Mouse (Mus musculus) stomach, embryonic 16.5 days (tissue): Measurements from ENCODE around the gene Cfap299. TPM values are rescaled to one million over a fixed set of nuclear protein-coding genes. Genes with fewer than 3 reads are reported as not detected.

Experiments
- ATAC-seq: fragments of 200-750 bp; cut with Nextera tagmentation; 2 replicates; pipeline ENCODE4 v1.8.0; 2017; ENCODE audit warnings: moderate number of reproducible peaks, moderate TSS enrichment; ENCODE audit not compliant: insufficient read depth, low FRiP score
- H3K27ac ChIP-seq: fragments of 300-500 bp; sonication (generic); 2 replicates; pipeline ENCODE4 v1.5.1; 2014; ENCODE audit warnings: low read length
- H3K27me3 ChIP-seq: fragments of 300-500 bp; sonication (generic); 2 replicates; pipeline ENCODE4 v1.6.1; 2014; ENCODE audit warnings: low read length, control low read depth, mixed read lengths; ENCODE audit not compliant: control insufficient read depth, insufficient read depth
- H3K36me3 ChIP-seq: fragments of 300-500 bp; sonication (generic); 2 replicates; pipeline ENCODE4 v1.6.1; 2014; ENCODE audit warnings: low read length; ENCODE audit not compliant: control insufficient read depth, insufficient read depth
- H3K4me1 ChIP-seq: fragments of 300-500 bp; sonication (generic); 2 replicates; pipeline ENCODE4 v1.6.1; 2014; ENCODE audit warnings: low read length, control low read depth, mixed read lengths; ENCODE audit not compliant: control insufficient read depth, insufficient read depth
- H3K4me2 ChIP-seq: fragments of 300-500 bp; sonication (generic); 2 replicates; pipeline ENCODE4 v1.6.1; 2014; ENCODE audit warnings: low read depth, low read length, mixed read lengths
- H3K4me3 ChIP-seq: fragments of 300-500 bp; sonication (generic); replicated peaks from 2 replicates; pipeline ENCODE4 v1.5.1; 2014; ENCODE audit warnings: mild to moderate bottlenecking, low read length
- H3K9ac ChIP-seq: fragments of 300-500 bp; sonication (generic); 2 replicates; pipeline ENCODE4 v1.6.1; 2014; ENCODE audit warnings: low read length
- H3K9me3 ChIP-seq: fragments of 300-500 bp; sonication (generic); replicated peaks from 2 replicates; pipeline ENCODE4 v1.6.1; 2016; ENCODE audit warnings: low read length, control low read depth; ENCODE audit not compliant: control insufficient read depth
- WGBS: fragments of 180-500 bp; shearing (Covaris S2); extraction: QIAGEN DNeasy Blood & Tissue Kit; methylation state at CpG from one replicate; pipeline ENCODE4 v1.1.7; 2014; 5-methylcytosine and 5-hydroxymethylcytosine counted together
- polyA plus RNA-seq: library from polyadenylated mRNA; unstranded; fragments of >200 nt; fragmentation: Nextera tagmentation; extraction: Ambion mirVana; gene quantifications from 2 replicates; pipeline ENCODE4 v1.2.1, GENCODE M21; 2015

Cfap299 gene
- polyA plus RNA-seq, 1 experiment from 2014 or later = 0.32 TPM

DNA sequence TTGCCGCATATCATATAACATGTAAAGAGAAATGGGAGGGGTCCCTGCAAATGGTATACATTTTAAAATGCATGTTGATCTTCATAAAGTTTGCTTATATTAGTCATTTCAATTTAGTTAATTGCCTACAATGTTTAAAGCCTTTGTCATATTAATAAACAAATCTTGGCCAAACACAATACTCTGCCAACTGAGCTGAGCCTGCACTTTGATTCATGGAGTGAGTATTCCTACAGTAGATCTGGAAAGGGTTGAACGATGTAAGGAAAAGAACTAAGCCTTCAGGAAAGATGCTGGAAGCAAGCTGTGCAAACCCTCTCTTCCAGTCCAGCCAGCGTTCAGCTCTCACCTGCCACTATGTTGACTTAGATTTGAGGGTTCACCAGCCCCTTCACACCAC, 252.9 kb downstream of the Cfap299 start:
- no peak overlapping the region for H3K4me2 ChIP-seq
- H3K9me3 ChIP-seq = no peaks in the 10 kb centered on the region
- WGBS = 46% methylated on average over 3 of the region's 3 CpGs
- H3K36me3 ChIP-seq = no peaks in the 10 kb centered on the region
- no peak overlapping the region for H3K27ac ChIP-seq
- no peak for ATAC-seq
- no peak overlapping the region for H3K9ac ChIP-seq
- 0 out of 2 replicates have a peak, but pooled peaks cover 2% of the 10 kb centered on the region for H3K4me1 ChIP-seq
- no peak overlapping the region for H3K4me3 ChIP-seq
- no peaks in the 10 kb centered on the region for H3K27me3 ChIP-seq

DNA sequence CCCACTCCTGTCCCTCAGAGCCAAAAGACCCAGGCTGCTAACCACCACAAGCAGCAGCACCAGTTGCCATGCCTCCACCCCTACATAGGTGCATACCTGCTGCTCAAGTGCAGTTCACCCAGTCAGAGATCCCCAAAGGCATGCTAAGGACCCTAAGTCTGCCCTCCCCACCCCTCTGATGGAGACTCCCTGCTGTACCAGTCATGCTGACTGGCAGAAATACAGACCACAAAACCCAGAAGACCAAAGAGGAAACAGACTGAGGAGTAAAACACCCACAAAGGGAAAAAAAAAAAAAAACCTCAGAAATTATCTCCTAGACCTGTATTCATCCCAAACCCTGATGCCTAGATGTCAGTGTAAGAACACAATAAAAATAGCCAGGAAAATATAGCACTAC, 256.8 kb downstream of the Cfap299 start:
- no peak for ATAC-seq
- no peaks in the 10 kb centered on the region for H3K36me3 ChIP-seq
- H3K9me3 ChIP-seq = no peaks in the 10 kb centered on the region
- no peak overlapping the region for H3K4me2 ChIP-seq
- no peak overlapping the region for H3K9ac ChIP-seq
- H3K27ac ChIP-seq = no peak overlapping the region
- H3K4me3 ChIP-seq = no peak overlapping the region
- H3K27me3 ChIP-seq = no peaks in the 10 kb centered on the region
- 0 out of 2 replicates have a peak, but pooled peaks cover 2% of the 10 kb centered on the region for H3K4me1 ChIP-seq

DNA sequence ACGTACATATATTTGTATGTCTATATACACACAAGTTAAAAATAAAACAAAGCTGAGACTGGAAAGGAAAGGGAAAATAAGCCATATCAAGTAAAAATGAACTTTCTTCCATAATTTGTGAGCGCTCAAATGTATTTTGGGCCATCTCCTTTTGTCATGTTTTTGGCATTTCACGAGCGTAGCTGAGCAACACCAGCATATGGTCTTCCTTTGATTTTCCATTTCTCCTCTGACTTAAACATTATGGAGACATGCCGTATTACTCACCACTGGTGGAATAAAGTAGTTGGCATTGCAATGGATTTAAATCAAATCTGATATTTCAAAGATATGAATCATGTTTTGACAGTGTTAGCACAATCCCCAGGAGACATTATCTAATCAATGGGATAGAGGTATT, 284.4 kb downstream of the Cfap299 start:
- WGBS = 86% methylated on average over 5 of the region's 5 CpGs
- no peak for ATAC-seq
- Histone ChIP-seq H3K4me1 (no peaks in the 10 kb centered on the region), H3K36me3 (no peaks in the 10 kb centered on the region), H3K4me2 (no peak overlapping the region), H3K9ac (no peak overlapping the region), H3K27me3 (no peaks in the 10 kb centered on the region), H3K9me3 (no peaks in the 10 kb centered on the region), H3K4me3 (no peak overlapping the region), H3K27ac (no peak overlapping the region)

DNA sequence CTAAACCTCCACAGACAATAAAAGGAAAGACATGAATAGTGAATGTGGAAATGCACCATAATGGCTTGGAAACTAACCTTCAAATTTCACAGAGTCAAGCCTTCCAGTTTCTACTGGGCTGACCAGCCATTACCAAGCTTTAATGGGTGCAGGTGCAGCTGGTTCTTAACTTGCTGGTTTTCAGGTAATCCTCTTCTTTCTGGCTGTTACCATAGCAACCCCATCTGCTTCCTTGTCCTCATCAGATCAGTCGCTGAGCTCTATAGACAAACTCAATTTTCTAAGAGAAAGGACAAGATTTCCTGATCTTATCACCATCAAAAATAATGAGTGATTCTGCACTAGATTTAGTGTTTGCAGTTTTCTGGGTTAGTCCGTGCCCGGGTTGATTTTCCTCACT, 287.8 kb downstream of the Cfap299 start:
- no peak for ATAC-seq
- H3K4me1 ChIP-seq = no peaks in the 10 kb centered on the region
- no peaks in the 10 kb centered on the region for H3K36me3 ChIP-seq
- H3K9me3 ChIP-seq = no peaks in the 10 kb centered on the region
- WGBS = 59% methylated on average over 3 of the region's 3 CpGs
- H3K27ac ChIP-seq = no peak overlapping the region
- H3K4me2 ChIP-seq = no peak overlapping the region
- no peak overlapping the region for H3K4me3 ChIP-seq
- H3K9ac ChIP-seq = no peak overlapping the region
- no peaks in the 10 kb centered on the region for H3K27me3 ChIP-seq

DNA sequence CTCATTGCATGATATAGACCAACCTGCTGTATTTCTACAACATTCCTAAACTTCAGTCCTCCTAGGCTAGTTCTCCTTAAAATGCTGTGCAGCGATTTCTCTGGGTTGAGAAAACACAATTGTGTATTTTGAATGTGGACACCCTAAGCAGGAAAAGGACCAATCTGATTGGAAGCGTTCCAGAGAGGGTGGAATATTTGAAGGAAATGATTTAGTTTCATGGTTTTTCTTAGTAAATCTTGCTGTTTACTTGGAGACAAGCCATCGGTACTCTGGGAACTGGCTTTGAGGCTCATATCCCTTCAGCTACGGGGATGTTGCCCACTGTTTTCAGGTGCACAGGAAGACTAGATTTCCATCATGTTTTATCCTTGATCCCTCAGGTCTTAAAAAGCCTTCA, 288.3 kb downstream of the Cfap299 start:
- no peak overlapping the region for H3K9ac ChIP-seq
- no peaks in the 10 kb centered on the region for H3K4me1 ChIP-seq
- WGBS = 63% methylated on average over 4 of the region's 4 CpGs
- no peaks in the 10 kb centered on the region for H3K36me3 ChIP-seq
- H3K4me3 ChIP-seq = no peak overlapping the region
- H3K4me2 ChIP-seq = no peak overlapping the region
- no peaks in the 10 kb centered on the region for H3K27me3 ChIP-seq
- H3K27ac ChIP-seq = no peak overlapping the region
- H3K9me3 ChIP-seq = no peaks in the 10 kb centered on the region
- no peak for ATAC-seq

DNA sequence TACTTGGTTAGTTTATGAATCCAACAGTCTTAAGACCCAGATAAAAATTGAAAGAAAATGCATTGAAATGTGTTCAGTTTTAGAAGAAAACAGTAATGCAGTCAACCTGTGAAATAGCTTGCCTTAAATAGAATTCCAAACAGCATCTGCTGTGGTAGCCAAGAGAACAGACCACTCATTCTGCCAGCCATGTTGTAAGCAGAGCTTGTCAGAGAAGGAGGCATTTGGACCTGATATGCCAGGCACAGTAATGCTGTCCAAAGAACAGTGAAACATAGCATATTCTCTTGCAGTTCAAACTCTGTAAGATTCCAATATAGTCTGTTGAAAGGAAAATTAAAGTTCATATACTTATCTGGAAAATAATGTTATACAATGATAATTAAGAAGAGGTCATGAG, 321.2 kb downstream of the Cfap299 start:
- no peak overlapping the region for H3K9ac ChIP-seq
- 0 out of 2 replicates have a peak, but pooled peaks cover 4% of the 10 kb centered on the region for H3K9me3 ChIP-seq
- no peak for ATAC-seq
- no peaks in the 10 kb centered on the region for H3K27me3 ChIP-seq
- no peaks in the 10 kb centered on the region for H3K4me1 ChIP-seq
- no peak overlapping the region for H3K4me3 ChIP-seq
- no peak overlapping the region for H3K4me2 ChIP-seq
- H3K27ac ChIP-seq = no peak overlapping the region
- no peaks in the 10 kb centered on the region for H3K36me3 ChIP-seq

DNA sequence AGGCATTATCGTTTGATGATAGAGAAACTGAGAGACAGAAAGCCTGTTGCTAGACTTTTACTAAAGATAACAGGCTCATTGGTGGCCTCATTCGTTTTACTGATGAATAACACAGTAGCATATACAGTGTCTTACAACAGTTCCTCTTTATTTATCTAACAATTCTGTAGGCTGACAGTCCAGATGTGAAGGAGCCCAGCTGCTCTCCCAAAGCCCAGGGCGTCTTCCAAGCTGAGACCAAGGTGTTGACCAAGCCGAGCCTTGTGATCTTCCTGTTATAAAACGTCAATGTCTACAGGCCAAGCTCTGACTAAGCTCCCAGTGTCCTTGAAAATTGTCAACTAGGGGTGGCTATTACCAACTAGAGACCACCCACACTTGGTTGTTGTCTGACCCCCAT, 321.9 kb downstream of the Cfap299 start:
- Histone ChIP-seq H3K9ac (no peak overlapping the region), H3K4me3 (no peak overlapping the region), H3K9me3 (0 out of 2 replicates have a peak, but pooled peaks cover 4% of the 10 kb centered on the region), H3K27me3 (no peaks in the 10 kb centered on the region), H3K36me3 (no peaks in the 10 kb centered on the region), H3K27ac (no peak overlapping the region; the same call in 1 of the 2 replicates), H3K4me2 (no peak overlapping the region), H3K4me1 (no peaks in the 10 kb centered on the region)
- peak; percentile 47; the same call in 1 of the 2 replicates for ATAC-seq
- 40% methylated on average over 5 of the region's 5 CpGs for WGBS

DNA sequence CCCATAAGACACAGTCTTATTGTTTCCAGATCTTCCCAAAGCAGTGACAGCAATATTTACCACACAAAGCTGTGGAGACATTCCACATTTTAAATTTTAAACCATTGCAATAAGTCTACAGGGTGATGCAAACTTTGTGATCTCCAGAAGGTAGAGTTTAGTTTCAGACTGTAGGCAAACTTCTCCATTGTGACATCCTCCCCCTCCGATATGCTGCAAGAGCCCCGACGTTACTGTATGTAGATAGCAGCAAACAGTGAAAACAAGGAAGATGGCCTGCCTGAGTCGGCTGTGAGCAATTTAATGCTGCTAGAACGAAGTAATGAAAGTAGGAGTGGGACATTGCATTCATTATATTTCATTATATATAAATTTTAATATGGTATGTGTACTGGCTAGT, 359.1 kb downstream of the Cfap299 start:
- H3K4me3 ChIP-seq = no peak overlapping the region
- no peak overlapping the region for H3K4me2 ChIP-seq
- H3K9ac ChIP-seq = no peak overlapping the region
- H3K4me1 ChIP-seq = no peaks in the 10 kb centered on the region
- H3K27me3 ChIP-seq = no peaks in the 10 kb centered on the region
- ATAC-seq = no peak
- H3K36me3 ChIP-seq = no peaks in the 10 kb centered on the region
- 89% methylated on average over 5 of the region's 5 CpGs for WGBS
- H3K27ac ChIP-seq = no peak overlapping the region
- H3K9me3 ChIP-seq = no peaks in the 10 kb centered on the region

DNA sequence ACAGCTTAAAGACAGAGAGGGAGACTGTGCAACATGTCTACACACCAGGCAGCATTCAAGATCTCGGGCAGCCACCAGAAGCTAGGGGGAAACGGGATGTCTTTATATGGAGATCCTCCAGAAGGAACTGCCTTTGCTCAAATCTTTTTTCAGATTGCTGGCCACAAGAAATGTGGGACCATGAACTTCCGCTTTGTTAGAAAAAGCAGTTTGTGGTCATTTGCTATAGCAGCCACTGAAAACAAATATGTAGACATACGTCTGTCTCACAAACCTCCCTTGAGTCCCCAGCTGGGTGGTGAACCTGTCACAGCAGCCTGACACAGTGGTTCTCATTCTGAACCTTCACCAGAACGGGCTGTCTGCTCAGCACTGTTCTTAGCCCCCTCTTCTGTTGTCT, 363.0 kb downstream of the Cfap299 start:
- no peaks in the 10 kb centered on the region for H3K27me3 ChIP-seq
- no peak for ATAC-seq
- H3K4me2 ChIP-seq = no peak overlapping the region
- H3K27ac ChIP-seq = no peak overlapping the region
- no peaks in the 10 kb centered on the region for H3K4me1 ChIP-seq
- H3K9ac ChIP-seq = no peak overlapping the region
- H3K4me3 ChIP-seq = no peak overlapping the region
- no peaks in the 10 kb centered on the region for H3K36me3 ChIP-seq
- 58% methylated on average over 5 of the region's 5 CpGs for WGBS
- no peaks in the 10 kb centered on the region for H3K9me3 ChIP-seq

DNA sequence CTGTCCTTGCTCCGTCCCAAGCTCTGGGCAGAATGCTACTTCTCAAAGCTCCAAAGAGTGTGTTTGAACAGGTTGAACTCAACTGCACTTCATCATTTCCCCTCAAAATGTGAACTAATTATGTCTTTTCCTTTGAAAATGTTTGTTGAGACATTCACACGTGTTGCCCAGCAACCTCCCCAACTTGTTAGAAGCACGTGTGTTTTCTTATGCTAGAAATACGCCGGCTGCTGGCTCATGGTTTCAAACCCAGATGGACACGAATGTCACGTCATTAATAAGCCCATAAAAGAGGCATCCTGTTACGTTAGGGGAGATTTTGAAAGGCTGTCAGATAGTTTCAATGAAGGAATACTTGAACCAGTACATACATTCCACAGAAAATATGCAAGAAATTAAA, 367.2 kb downstream of the Cfap299 start:
- Histone ChIP-seq H3K27me3 (no peaks in the 10 kb centered on the region), H3K36me3 (no peaks in the 10 kb centered on the region), H3K4me1 (no peaks in the 10 kb centered on the region), H3K27ac (no peak overlapping the region), H3K9me3 (no peaks in the 10 kb centered on the region), H3K4me2 (no peak overlapping the region), H3K9ac (no peak overlapping the region), H3K4me3 (no peak overlapping the region)
- no peak for ATAC-seq
- 43% methylated on average over 8 of the region's 8 CpGs for WGBS
